Mouse (Mus musculus): ENCODE measurements at regions not wholly inside any gene's neighbourhood (a gene's known extent, or its start where the extent isn't known, plus 50 kb on each side); places are given as distances from the start of the nearest gene placed in this dataset.

- Histone ChIP-seq H3K4me3 (no peak overlapping the region), H3K9me3 (replicated peaks) (no peaks in the 10 kb centered on the region), H3K27me3 (no peaks in the 10 kb centered on the region), H3K36me3 (ENCODE audit: poor library complexity, severe bottlenecking) (no peaks in the 10 kb centered on the region), H3K4me1 (0 out of 2 replicates have a peak, but pooled peaks cover 8% of the 10 kb centered on the region), H3K9ac (no peak overlapping the region), H3K4me2 (no peak overlapping the region), H3K27ac (no peak overlapping the region)
- ATAC-seq, result no peak
- WGBS, result 46% methylated on average over 5 of the region's 5 CpGs
These were observed 100.7 kb upstream of the 4933415F23Rik start for GRCm38 (mm10) chr1:23202511-23203435.

GRCm38 (mm10) chr1:23200460-23200859 is 98.4 kb upstream of the 4933415F23Rik start:
- Histone ChIP-seq H3K36me3 (ENCODE audit: poor library complexity, severe bottlenecking) (no peaks in the 10 kb centered on the region), H3K4me2 (no peak overlapping the region), H3K4me3 (no peak overlapping the region), H3K4me1 (0 out of 2 replicates have a peak, but pooled peaks cover 8% of the 10 kb centered on the region), H3K9ac (no peak overlapping the region), H3K27me3 (no peaks in the 10 kb centered on the region), H3K27ac (no peak overlapping the region), H3K9me3 (replicated peaks) (no peaks in the 10 kb centered on the region)
- no peak for ATAC-seq
- 65% methylated on average over 4 of the region's 4 CpGs for WGBS

- H3K4me1 ChIP-seq, result no peaks in the 10 kb centered on the region
- WGBS, result 80% methylated on average over 3 of the region's 3 CpGs
- H3K9me3 ChIP-seq (replicated peaks), result no peaks in the 10 kb centered on the region
- H3K4me2 ChIP-seq, result no peak overlapping the region
- no peaks in the 10 kb centered on the region for H3K27me3 ChIP-seq
- no peak for ATAC-seq
- H3K36me3 ChIP-seq (ENCODE audit: poor library complexity, severe bottlenecking), result no peaks in the 10 kb centered on the region
- H3K4me3 ChIP-seq, result no peak overlapping the region
- no peak overlapping the region for H3K9ac ChIP-seq
- H3K27ac ChIP-seq, result no peak overlapping the region
These were observed 88.4 kb upstream of the 4933415F23Rik start for GRCm38 (mm10) chr1:23190316-23191005.

- Histone ChIP-seq H3K9me3 (replicated peaks) (no peaks in the 10 kb centered on the region), H3K4me2 (no peak overlapping the region), H3K4me3 (no peak overlapping the region), H3K27ac (no peak overlapping the region), H3K36me3 (ENCODE audit: poor library complexity, severe bottlenecking) (no peaks in the 10 kb centered on the region), H3K4me1 (no peaks in the 10 kb centered on the region), H3K27me3 (no peaks in the 10 kb centered on the region), H3K9ac (no peak overlapping the region)
- 93% methylated on average over 4 of the region's 4 CpGs for WGBS
- ATAC-seq, result no peak
These were observed 87.7 kb upstream of the 4933415F23Rik start for GRCm38 (mm10) chr1:23189790-23190189.

- H3K27ac ChIP-seq, result no peak overlapping the region
- WGBS, result 72% methylated on average over 5 of the region's 5 CpGs
- no peak overlapping the region for H3K4me2 ChIP-seq
- no peak overlapping the region for H3K9ac ChIP-seq
- H3K27me3 ChIP-seq, result no peaks in the 10 kb centered on the region
- no peak for ATAC-seq
- H3K4me1 ChIP-seq, result no peaks in the 10 kb centered on the region
- H3K36me3 ChIP-seq (ENCODE audit: poor library complexity, severe bottlenecking), result no peaks in the 10 kb centered on the region
- H3K9me3 ChIP-seq (replicated peaks), result no peaks in the 10 kb centered on the region
- H3K4me3 ChIP-seq, result no peak overlapping the region
These were observed 86.2 kb upstream of the 4933415F23Rik start for GRCm38 (mm10) chr1:23188216-23188615.

- no peaks in the 10 kb centered on the region for H3K36me3 ChIP-seq (ENCODE audit: poor library complexity, severe bottlenecking)
- no peaks in the 10 kb centered on the region for H3K9me3 ChIP-seq (replicated peaks)
- H3K27me3 ChIP-seq, result no peaks in the 10 kb centered on the region
- 87% methylated on average over 6 of the region's 6 CpGs for WGBS
- H3K4me1 ChIP-seq, result no peaks in the 10 kb centered on the region
- H3K4me3 ChIP-seq, result no peak overlapping the region
- H3K9ac ChIP-seq, result no peak overlapping the region
- no peak overlapping the region for H3K4me2 ChIP-seq
- no peak overlapping the region for H3K27ac ChIP-seq
- no peak for ATAC-seq
These were observed 85.6 kb upstream of the 4933415F23Rik start for GRCm38 (mm10) chr1:23187446-23188206.

- 87% methylated on average over 9 of the region's 9 CpGs for WGBS
- Histone ChIP-seq H3K36me3 (ENCODE audit: poor library complexity, severe bottlenecking) (no peaks in the 10 kb centered on the region), H3K9ac (no peak overlapping the region), H3K4me3 (no peak overlapping the region), H3K9me3 (replicated peaks) (no peaks in the 10 kb centered on the region), H3K4me2 (no peak overlapping the region), H3K27ac (no peak overlapping the region), H3K4me1 (no peaks in the 10 kb centered on the region), H3K27me3 (no peaks in the 10 kb centered on the region)
- no peak for ATAC-seq
These were observed 82.7 kb upstream of the 4933415F23Rik start for GRCm38 (mm10) chr1:23184728-23185127.

GRCm38 (mm10) chr1:23182541-23182940 is 80.5 kb upstream of the 4933415F23Rik start:
- Histone ChIP-seq H3K4me3 (no peak overlapping the region), H3K9me3 (replicated peaks) (no peaks in the 10 kb centered on the region), H3K27me3 (no peaks in the 10 kb centered on the region), H3K27ac (no peak overlapping the region), H3K36me3 (ENCODE audit: poor library complexity, severe bottlenecking) (no peaks in the 10 kb centered on the region), H3K4me1 (no peaks in the 10 kb centered on the region), H3K4me2 (no peak overlapping the region), H3K9ac (no peak overlapping the region)
- ATAC-seq, result no peak

GRCm38 (mm10) chr1:23178335-23178974 is 76.4 kb upstream of the 4933415F23Rik start:
- no peaks in the 10 kb centered on the region for H3K4me1 ChIP-seq

GRCm38 (mm10) chr1:23174022-23174421 is 72.0 kb upstream of the 4933415F23Rik start:
- no peak overlapping the region for H3K4me3 ChIP-seq
- no peaks in the 10 kb centered on the region for H3K9me3 ChIP-seq (replicated peaks)
- H3K27me3 ChIP-seq, result no peaks in the 10 kb centered on the region
- H3K36me3 ChIP-seq (ENCODE audit: poor library complexity, severe bottlenecking), result no peaks in the 10 kb centered on the region
- WGBS, result 91% methylated on average over 11 of the region's 11 CpGs
- H3K4me1 ChIP-seq, result no peaks in the 10 kb centered on the region
- no peak overlapping the region for H3K27ac ChIP-seq
- H3K9ac ChIP-seq, result no peak overlapping the region
- no peak for ATAC-seq
- no peak overlapping the region for H3K4me2 ChIP-seq

More at GRCm38 (mm10) chr1:23178335-23178974, 76.4 kb upstream of the 4933415F23Rik start:
- H3K4me3 ChIP-seq, result no peak overlapping the region
- no peaks in the 10 kb centered on the region for H3K27me3 ChIP-seq
- no peak overlapping the region for H3K9ac ChIP-seq
- no peaks in the 10 kb centered on the region for H3K9me3 ChIP-seq (replicated peaks)
- H3K27ac ChIP-seq, result no peak overlapping the region
- H3K36me3 ChIP-seq (ENCODE audit: poor library complexity, severe bottlenecking), result no peaks in the 10 kb centered on the region
- no peak overlapping the region for H3K4me2 ChIP-seq
- ATAC-seq, result no peak
- 84% methylated on average over 6 of the region's 6 CpGs for WGBS

- no peak for ATAC-seq
- Histone ChIP-seq H3K9me3 (replicated peaks) (no peaks in the 10 kb centered on the region), H3K36me3 (ENCODE audit: poor library complexity, severe bottlenecking) (no peaks in the 10 kb centered on the region), H3K4me1 (no peaks in the 10 kb centered on the region), H3K9ac (no peak overlapping the region), H3K4me3 (no peak overlapping the region), H3K27ac (no peak overlapping the region), H3K27me3 (no peaks in the 10 kb centered on the region), H3K4me2 (no peak overlapping the region)
- 69% methylated on average over 7 of the region's 7 CpGs for WGBS
These were observed 71.2 kb upstream of the 4933415F23Rik start for GRCm38 (mm10) chr1:23173054-23173802.
